Mouse (Mus musculus) lung, postnatal 0 days (tissue): Measurements from ENCODE around the gene Inpp4a. TPM values are rescaled to one million over a fixed set of nuclear protein-coding genes. Genes with fewer than 3 reads are reported as not detected.

Experiments
- ATAC-seq: fragments of 200-750 bp; cut with Nextera tagmentation; 2 replicates; pipeline ENCODE4 v1.8.0; 2017; ENCODE audit warnings: moderate library complexity
- DNase-seq: peaks from one replicate; pipeline ENCODE4 v3.0.0-alpha.2; 2016; ENCODE audit warnings: low spot score
- H3K27ac ChIP-seq: fragments of 300-500 bp; sonication (generic); 2 replicates; pipeline ENCODE4 v1.5.1; 2014; ENCODE audit warnings: antibody characterized with exemption, mild to moderate bottlenecking, low read length, mixed read lengths
- H3K27me3 ChIP-seq: fragments of 300-500 bp; sonication (generic); replicated peaks from 2 replicates; pipeline ENCODE4 v1.6.1; 2014; ENCODE audit warnings: low read length, mixed read lengths; ENCODE audit not compliant: insufficient read depth
- H3K36me3 ChIP-seq: fragments of 300-500 bp; sonication (generic); 2 replicates; pipeline ENCODE4 v1.6.1; 2014; ENCODE audit warnings: low read length, mixed read lengths; ENCODE audit not compliant: insufficient read depth
- H3K4me1 ChIP-seq: fragments of 300-500 bp; sonication (generic); 2 replicates; pipeline ENCODE4 v1.6.1; 2014; ENCODE audit warnings: antibody characterized with exemption, low read depth, low read length, mixed read lengths; ENCODE audit not compliant: insufficient read depth
- H3K4me2 ChIP-seq: fragments of 300-500 bp; sonication (generic); replicated peaks from 2 replicates; pipeline ENCODE4 v1.6.1; 2014; ENCODE audit warnings: low read depth, mild to moderate bottlenecking, low read length, moderate library complexity, mixed read lengths
- H3K4me3 ChIP-seq: fragments of 300-500 bp; sonication (generic); 2 replicates; pipeline ENCODE4 v1.5.1; 2014; ENCODE audit warnings: low read depth, low read length
- H3K9ac ChIP-seq: fragments of 300-500 bp; sonication (generic); replicated peaks from 2 replicates; pipeline ENCODE4 v1.6.1; 2014; ENCODE audit warnings: low read depth, mild to moderate bottlenecking
- H3K9me3 ChIP-seq: fragments of 300-500 bp; sonication (generic); 2 replicates; pipeline ENCODE4 v1.6.1; 2016; ENCODE audit warnings: low read length, mixed read lengths
- CTCF ChIP-seq: IDR thresholded peaks from 2 replicates; pipeline ENCODE4 v1.5.1; 2016; ENCODE audit warnings: antibody characterized with exemption, mild to moderate bottlenecking
- EP300 ChIP-seq: IDR thresholded peaks from 2 replicates; pipeline ENCODE4 v1.6.1; 2016; ENCODE audit warnings: antibody characterized with exemption, mild to moderate bottlenecking, control low read depth
- WGBS: fragments of 180-500 bp; shearing (Covaris S2); extraction: QIAGEN DNeasy Blood & Tissue Kit; methylation state at CpG from one replicate; pipeline ENCODE4 v1.1.7; 2014; 5-methylcytosine and 5-hydroxymethylcytosine counted together
- polyA plus RNA-seq: library from polyadenylated mRNA; unstranded; fragments of >200 nt; fragmentation: Nextera tagmentation; extraction: Ambion mirVana; gene quantifications from 2 replicates; pipeline ENCODE4 v1.2.1, GENCODE M21; 2015

The Inpp4a gene
- polyA plus RNA-seq, 1 experiment from 2014 or later, result 15.8 TPM

- Histone ChIP-seq H3K27ac (no peak overlapping the region), H3K4me3 (no peak overlapping the region), H3K36me3 (no peaks in the 10 kb centered on the region), H3K9me3 (no peaks in the 10 kb centered on the region), H3K9ac (no peak overlapping the region), H3K4me2 (no peak overlapping the region), H3K27me3 (no peaks in the 10 kb centered on the region), H3K4me1 (peaks cover 17% of the 10 kb centered on the region; the same call in 1 of the 2 replicates)
- TF ChIP-seq EP300, result no peak
- no peak for TF ChIP-seq CTCF
- DNase-seq, result peak; percentile 17
- no peak for ATAC-seq
- WGBS, result 77% methylated on average over 6 of the region's 6 CpGs
Observed at GRCm38 (mm10) chr1:37344223-37344916, 44.7 kb downstream of the Inpp4a start.

GRCm38 (mm10) chr1:37347361-37348080 is 47.9 kb downstream of the Inpp4a start:
- Histone ChIP-seq H3K9ac (no peak overlapping the region), H3K27me3 (no peaks in the 10 kb centered on the region), H3K9me3 (no peaks in the 10 kb centered on the region), H3K4me2 (no peak overlapping the region), H3K4me1 (peaks cover 17% of the 10 kb centered on the region; the same call in 1 of the 2 replicates), H3K36me3 (no peaks in the 10 kb centered on the region), H3K4me3 (no peak overlapping the region), H3K27ac (no peak overlapping the region)
- DNase-seq (peak; percentile 76), ATAC-seq (peak; percentile 71)
- WGBS, result 28% methylated on average over 9 of the region's 9 CpGs
- TF ChIP-seq EP300 (peak; percentile 30; the same call in 1 of the 2 replicates), CTCF (no peak)

- TF ChIP-seq CTCF, result no peak
- TF ChIP-seq EP300, result no peak
- ATAC-seq (peak; percentile 32), DNase-seq (peak; percentile 47)
- Histone ChIP-seq H3K9ac (no peak overlapping the region), H3K36me3 (no peaks in the 10 kb centered on the region), H3K4me1 (peaks cover 11% of the 10 kb centered on the region; the same call in 1 of the 2 replicates), H3K9me3 (no peaks in the 10 kb centered on the region), H3K4me3 (no peak overlapping the region), H3K27ac (no peak overlapping the region), H3K27me3 (no peaks in the 10 kb centered on the region), H3K4me2 (no peak overlapping the region)
- 44% methylated on average over 7 of the region's 7 CpGs for WGBS
Observed at GRCm38 (mm10) chr1:37350886-37351651, 51.4 kb downstream of the Inpp4a start.

- peaks cover 3% of the 10 kb centered on the region; the same call in 1 of the 2 replicates for H3K4me1 ChIP-seq
- 68% methylated on average over 2 of the region's 2 CpGs for WGBS
- no peak overlapping the region for H3K4me3 ChIP-seq
- no peak overlapping the region for H3K4me2 ChIP-seq
- H3K27me3 ChIP-seq, result no peaks in the 10 kb centered on the region
- no peaks in the 10 kb centered on the region for H3K9me3 ChIP-seq
- no peaks in the 10 kb centered on the region for H3K36me3 ChIP-seq
- no peak overlapping the region for H3K9ac ChIP-seq
- ATAC-seq, result no peak
- TF ChIP-seq EP300, result no peak
- TF ChIP-seq CTCF, result no peak
- no peak overlapping the region for H3K27ac ChIP-seq
- DNase-seq, result no peak
Observed at GRCm38 (mm10) chr1:37351961-37352360, 52.3 kb downstream of the Inpp4a start.

- 68% methylated on average over 4 of the region's 4 CpGs for WGBS
- no peak overlapping the region for H3K27ac ChIP-seq
- H3K4me3 ChIP-seq, result no peak overlapping the region
- no peak overlapping the region for H3K9ac ChIP-seq
- ATAC-seq (no peak), DNase-seq (no peak)
- no peaks in the 10 kb centered on the region for H3K9me3 ChIP-seq
- no peaks in the 10 kb centered on the region; the same call in 1 of the 2 replicates for H3K4me1 ChIP-seq
- no peaks in the 10 kb centered on the region for H3K36me3 ChIP-seq
- no peaks in the 10 kb centered on the region for H3K27me3 ChIP-seq
- TF ChIP-seq EP300, result no peak
- TF ChIP-seq CTCF, result no peak
- H3K4me2 ChIP-seq, result no peak overlapping the region
Observed at GRCm38 (mm10) chr1:37353456-37353855, 53.8 kb downstream of the Inpp4a start.

GRCm38 (mm10) chr1:37355492-37355891 is 55.8 kb downstream of the Inpp4a start:
- H3K4me2 ChIP-seq, result no peak overlapping the region
- no peak overlapping the region for H3K4me3 ChIP-seq
- H3K27ac ChIP-seq, result no peak overlapping the region
- no peaks in the 10 kb centered on the region; the same call in 1 of the 2 replicates for H3K4me1 ChIP-seq
- H3K36me3 ChIP-seq, result no peaks in the 10 kb centered on the region
- ATAC-seq (peak; percentile 46), DNase-seq (peak; percentile 50)
- H3K9me3 ChIP-seq, result no peaks in the 10 kb centered on the region
- WGBS, result 46% methylated on average over 3 of the region's 3 CpGs
- TF ChIP-seq EP300, result peak; percentile 34
- no peak for TF ChIP-seq CTCF
- H3K9ac ChIP-seq, result no peak overlapping the region
- no peaks in the 10 kb centered on the region for H3K27me3 ChIP-seq
